Mouse (Mus musculus): ENCODE data around the gene 6030458C11Rik. TPM values are rescaled to one million over a fixed set of nuclear protein-coding genes. Genes with fewer than 3 reads are reported as not detected.

Gene 6030458C11Rik
- 10.0 and 12.1 TPM in 2 replicates for polyA plus RNA-seq (2015; fragmentation: Nextera tagmentation; extraction: Ambion mirVana)

DNA sequence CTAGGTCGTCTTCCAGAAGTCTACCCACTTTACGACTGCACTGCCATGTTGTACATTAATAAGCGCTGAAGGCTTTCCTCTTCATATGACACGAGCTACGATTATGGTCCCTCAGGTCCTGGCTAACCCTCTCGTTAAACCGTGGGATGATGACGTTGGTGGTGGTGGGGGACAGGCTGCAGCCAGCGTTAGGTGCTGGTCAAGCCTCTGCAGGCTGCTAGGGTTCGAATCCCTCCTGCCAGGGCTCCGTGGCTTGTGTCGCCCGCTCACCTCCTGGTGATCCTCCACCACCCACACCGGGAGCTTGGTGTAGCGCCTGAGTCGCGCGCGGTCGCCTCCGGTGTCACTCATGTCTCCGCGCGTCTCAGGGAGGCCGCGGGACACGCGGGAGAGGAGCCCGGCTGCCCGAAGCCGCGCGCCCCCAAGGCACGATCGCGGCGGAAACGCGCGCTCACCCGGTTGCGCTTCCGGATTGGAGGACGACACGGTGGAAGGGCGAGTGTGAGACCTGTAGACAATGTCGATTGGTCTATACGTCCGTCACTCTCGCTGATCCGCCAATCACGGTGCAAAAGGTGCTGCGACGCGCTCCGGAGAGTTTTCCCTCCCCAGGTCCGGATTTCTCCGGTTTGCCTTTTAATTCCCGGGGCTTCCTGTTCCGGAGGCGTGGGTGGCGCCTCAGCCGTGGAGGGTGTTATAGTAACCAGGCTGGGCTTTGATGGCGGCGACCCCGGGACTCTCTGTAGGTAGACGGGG, at the start of gene 6030458C11Rik, which contains the start of gene Drosha:
6030458C11Rik (minus strand) TSS at position 453 of the 756 bp plus-strand sequence.
Drosha (plus strand) TSS at position 619 of the 756 bp plus-strand sequence.
- no peaks in the 10 kb centered on the region for H3K9me3 ChIP-seq (ENCODE audit: control insufficient read depth)
- peak within 1 kb of the TSS; percentile 74 for H3K9ac ChIP-seq (ENCODE audit: low read depth, low read length)
- ATAC-seq, result peak; percentile 100
- H3K4me2 ChIP-seq (replicated peaks; ENCODE audit: low read depth), result peak within 1 kb of the TSS; percentile 91
- TF ChIP-seq CTCF (IDR thresholded peaks at IDR 0.05; ENCODE audit: low read depth), result no peak
- peak within 1 kb of the TSS; percentile 70 for H3K4me3 ChIP-seq (ENCODE audit: low read depth, low read length)
- no peaks in the 10 kb centered on the region for H3K27me3 ChIP-seq (replicated peaks; ENCODE audit: control insufficient read depth, insufficient read depth, low read length)
- WGBS, result under 1% methylated on average over 58 of the region's 67 CpGs
- H3K27ac ChIP-seq (ENCODE audit: low read depth, low read length), result peak within 1 kb of the TSS; percentile 60
- peaks cover 28% of the 10 kb centered on the region for H3K36me3 ChIP-seq (ENCODE audit: control insufficient read depth, insufficient read depth)
- H3K4me1 ChIP-seq (replicated peaks; ENCODE audit: control insufficient read depth, insufficient read depth, low read length), result peaks cover 6% of the 10 kb centered on the region

DNA sequence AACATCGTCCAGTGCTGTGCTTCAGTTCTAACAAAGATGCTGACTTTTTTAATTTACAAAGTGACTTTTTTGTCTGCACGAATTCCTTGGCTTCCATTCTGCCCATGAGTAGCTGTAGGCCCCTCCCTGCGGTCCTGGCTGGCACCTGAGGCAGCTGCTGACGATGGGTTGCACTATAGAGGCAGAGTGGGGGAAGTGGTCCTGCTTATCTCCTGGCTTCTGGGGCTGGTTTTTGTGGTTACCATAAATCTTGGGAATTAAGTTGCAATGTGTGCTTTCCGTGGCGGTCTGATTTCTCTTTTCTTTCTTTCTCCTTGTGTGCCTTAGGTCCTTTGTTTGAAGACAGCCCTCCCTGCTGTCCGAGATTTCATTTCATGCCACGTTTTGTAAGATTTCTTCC, 42.8 kb upstream of the 6030458C11Rik start:
- 65% methylated on average over 8 of the region's 8 CpGs for WGBS
- Histone ChIP-seq H3K4me3 (ENCODE audit: low read depth, low read length) (no peak overlapping the region), H3K27me3 (replicated peaks; ENCODE audit: control insufficient read depth, insufficient read depth, low read length) (no peaks in the 10 kb centered on the region), H3K9ac (ENCODE audit: low read depth, low read length) (no peak overlapping the region), H3K4me2 (replicated peaks; ENCODE audit: low read depth) (no peak overlapping the region), H3K27ac (ENCODE audit: low read depth, low read length) (no peak overlapping the region), H3K36me3 (ENCODE audit: control insufficient read depth, insufficient read depth) (peaks cover 27% of the 10 kb centered on the region; the same call in 1 of the 2 replicates), H3K4me1 (replicated peaks; ENCODE audit: control insufficient read depth, insufficient read depth, low read length) (no peaks in the 10 kb centered on the region), H3K9me3 (ENCODE audit: control insufficient read depth) (no peaks in the 10 kb centered on the region)
- no peak for TF ChIP-seq CTCF (IDR thresholded peaks at IDR 0.05; ENCODE audit: low read depth)
- ATAC-seq, result no peak

DNA sequence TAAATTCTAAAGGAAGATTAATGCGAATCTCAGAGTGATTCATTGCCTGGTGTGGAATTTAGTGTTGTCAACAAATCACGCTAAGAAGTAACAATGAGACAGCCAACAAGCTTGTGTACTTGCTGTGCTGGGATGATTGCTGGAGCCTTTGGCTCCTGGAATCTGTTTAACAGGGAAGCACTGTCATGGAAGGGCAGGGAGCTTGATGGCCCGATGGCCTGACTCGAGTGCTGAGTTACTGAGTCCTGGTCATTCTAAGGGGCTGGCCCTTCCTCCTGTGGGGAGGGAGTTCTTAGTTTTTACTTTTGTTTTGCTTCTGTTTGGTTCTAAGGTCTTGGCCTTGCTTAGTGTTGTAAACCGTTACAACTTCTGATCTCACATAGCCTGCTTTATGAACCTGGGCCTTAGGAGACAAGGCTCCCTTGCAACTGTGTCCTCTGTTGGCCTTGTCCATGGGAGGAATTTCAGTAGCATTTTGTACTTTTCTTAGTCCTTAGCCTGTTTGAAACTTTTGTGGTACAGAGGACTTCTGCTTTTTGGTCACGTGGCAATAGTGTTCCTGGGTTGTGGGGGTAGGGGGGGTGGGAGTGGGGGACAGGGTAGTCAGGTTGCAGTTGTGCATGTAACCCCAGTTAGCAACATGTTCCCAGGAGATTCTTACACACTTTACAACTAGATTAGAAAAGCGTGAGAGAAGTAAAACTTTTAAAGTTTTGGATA, 41.3 kb upstream of the 6030458C11Rik start:
- no peak for TF ChIP-seq CTCF (IDR thresholded peaks at IDR 0.05; ENCODE audit: low read depth)
- H3K4me1 ChIP-seq (replicated peaks; ENCODE audit: control insufficient read depth, insufficient read depth, low read length), result no peaks in the 10 kb centered on the region
- H3K4me3 ChIP-seq (ENCODE audit: low read depth, low read length), result no peak overlapping the region
- 66% methylated on average over 7 of the region's 7 CpGs for WGBS
- no peaks in the 10 kb centered on the region for H3K27me3 ChIP-seq (replicated peaks; ENCODE audit: control insufficient read depth, insufficient read depth, low read length)
- no peak overlapping the region for H3K27ac ChIP-seq (ENCODE audit: low read depth, low read length)
- peaks cover 37% of the 10 kb centered on the region for H3K36me3 ChIP-seq (ENCODE audit: control insufficient read depth, insufficient read depth)
- ATAC-seq, result no peak
- H3K9ac ChIP-seq (ENCODE audit: low read depth, low read length), result no peak overlapping the region
- no peaks in the 10 kb centered on the region for H3K9me3 ChIP-seq (ENCODE audit: control insufficient read depth)
- H3K4me2 ChIP-seq (replicated peaks; ENCODE audit: low read depth), result no peak overlapping the region

DNA sequence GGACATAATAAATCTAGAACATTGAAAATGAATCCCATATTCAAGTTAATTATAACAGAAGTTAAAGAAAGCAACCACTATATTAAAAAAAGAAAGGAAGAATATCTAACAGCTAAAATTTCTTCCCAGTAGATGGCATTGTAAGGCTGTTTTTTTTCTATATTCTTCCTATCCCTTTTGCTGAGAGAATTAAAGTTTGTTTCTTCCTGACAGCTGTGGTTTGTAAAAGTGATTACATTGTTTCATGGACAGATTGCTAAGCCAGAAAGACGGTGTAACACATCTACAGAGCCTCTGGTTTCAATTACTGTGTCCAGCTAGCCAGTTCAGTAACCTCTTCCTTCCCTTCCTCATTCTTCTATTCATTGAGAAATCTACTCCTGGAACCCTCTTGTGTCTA, 39.2 kb upstream of the 6030458C11Rik start:
- H3K4me2 ChIP-seq (replicated peaks; ENCODE audit: low read depth), result no peak overlapping the region
- WGBS, result 60% methylated on average over 1 of the region's 1 CpGs
- TF ChIP-seq CTCF (IDR thresholded peaks at IDR 0.05; ENCODE audit: low read depth), result peak; percentile 32; the same call in 1 of the 2 replicates

DNA sequence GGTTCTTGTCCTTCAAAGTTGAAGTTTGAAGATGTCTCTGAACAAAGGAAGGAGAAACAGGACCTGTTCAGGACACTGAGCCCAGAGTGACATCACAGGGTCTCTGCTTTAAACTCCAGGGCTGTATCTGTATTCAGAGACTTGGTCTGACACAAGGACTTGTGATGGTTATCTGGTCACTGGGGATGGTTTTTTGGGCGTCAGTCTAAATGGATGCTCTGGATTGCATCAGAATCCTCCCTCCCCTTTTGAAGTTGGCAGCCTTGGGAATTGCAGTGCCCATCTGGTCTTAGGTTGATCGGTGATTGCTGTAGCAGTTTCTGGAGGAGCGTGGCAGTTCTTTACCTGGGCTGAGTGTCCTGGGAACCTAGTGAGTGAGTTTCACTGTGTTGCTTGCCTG, 37.6 kb upstream of the 6030458C11Rik start:
- no peak overlapping the region for H3K27ac ChIP-seq (ENCODE audit: low read depth, low read length)
- H3K4me3 ChIP-seq (ENCODE audit: low read depth, low read length), result no peak overlapping the region
- H3K9ac ChIP-seq (ENCODE audit: low read depth, low read length), result no peak overlapping the region
- H3K4me1 ChIP-seq (replicated peaks; ENCODE audit: control insufficient read depth, insufficient read depth, low read length), result no peaks in the 10 kb centered on the region
- H3K27me3 ChIP-seq (replicated peaks; ENCODE audit: control insufficient read depth, insufficient read depth, low read length), result no peaks in the 10 kb centered on the region
- ATAC-seq, result no peak
- TF ChIP-seq CTCF (IDR thresholded peaks at IDR 0.05; ENCODE audit: low read depth), result no peak
- H3K4me2 ChIP-seq (replicated peaks; ENCODE audit: low read depth), result no peak overlapping the region
- WGBS, result 81% methylated on average over 3 of the region's 3 CpGs
- H3K36me3 ChIP-seq (ENCODE audit: control insufficient read depth, insufficient read depth), result peaks cover 38% of the 10 kb centered on the region
- no peaks in the 10 kb centered on the region for H3K9me3 ChIP-seq (ENCODE audit: control insufficient read depth)

More for the DNA sequence above, 39.2 kb upstream of the 6030458C11Rik start:
- peaks cover 44% of the 10 kb centered on the region for H3K36me3 ChIP-seq (ENCODE audit: control insufficient read depth, insufficient read depth)
- H3K9me3 ChIP-seq (ENCODE audit: control insufficient read depth), result no peaks in the 10 kb centered on the region
- H3K27me3 ChIP-seq (replicated peaks; ENCODE audit: control insufficient read depth, insufficient read depth, low read length), result no peaks in the 10 kb centered on the region
- no peak overlapping the region for H3K9ac ChIP-seq (ENCODE audit: low read depth, low read length)
- no peaks in the 10 kb centered on the region for H3K4me1 ChIP-seq (replicated peaks; ENCODE audit: control insufficient read depth, insufficient read depth, low read length)
- H3K4me3 ChIP-seq (ENCODE audit: low read depth, low read length), result no peak overlapping the region
- ATAC-seq, result no peak
- no peak overlapping the region for H3K27ac ChIP-seq (ENCODE audit: low read depth, low read length)

DNA sequence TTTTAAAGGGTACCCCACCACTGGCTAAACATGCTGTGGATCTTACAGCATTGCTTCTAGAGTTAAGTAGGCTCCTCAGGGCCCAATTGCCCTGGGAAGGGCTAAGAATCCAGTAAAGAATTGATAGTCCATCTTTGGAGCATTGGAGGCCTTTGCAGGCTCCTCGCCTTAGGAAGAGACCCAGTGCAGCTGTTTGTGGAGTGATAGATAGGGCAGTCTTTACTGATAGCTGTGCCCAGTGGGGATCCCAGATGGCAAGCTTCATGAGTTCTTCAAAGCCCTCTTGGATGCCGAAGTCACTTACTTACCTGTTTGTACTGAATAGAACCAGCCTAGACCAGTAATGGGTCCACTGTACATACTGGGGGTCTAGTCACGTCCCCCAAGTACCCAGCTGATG, 34.2 kb upstream of the 6030458C11Rik start:
- no peak for ATAC-seq
- H3K36me3 ChIP-seq (ENCODE audit: control insufficient read depth, insufficient read depth), result peaks cover 51% of the 10 kb centered on the region

More for the DNA sequence above, 34.2 kb upstream of the 6030458C11Rik start:
- WGBS, result 96% methylated on average over 3 of the region's 3 CpGs
- Histone ChIP-seq H3K9ac (ENCODE audit: low read depth, low read length) (no peak overlapping the region), H3K27ac (ENCODE audit: low read depth, low read length) (no peak overlapping the region), H3K4me2 (replicated peaks; ENCODE audit: low read depth) (no peak overlapping the region), H3K4me1 (replicated peaks; ENCODE audit: control insufficient read depth, insufficient read depth, low read length) (no peaks in the 10 kb centered on the region), H3K27me3 (replicated peaks; ENCODE audit: control insufficient read depth, insufficient read depth, low read length) (no peaks in the 10 kb centered on the region), H3K9me3 (ENCODE audit: control insufficient read depth) (no peaks in the 10 kb centered on the region), H3K4me3 (ENCODE audit: low read depth, low read length) (no peak overlapping the region)
- no peak for TF ChIP-seq CTCF (IDR thresholded peaks at IDR 0.05; ENCODE audit: low read depth)

All from intestine, postnatal 0 days (tissue).